In the genomic region with DNA sequence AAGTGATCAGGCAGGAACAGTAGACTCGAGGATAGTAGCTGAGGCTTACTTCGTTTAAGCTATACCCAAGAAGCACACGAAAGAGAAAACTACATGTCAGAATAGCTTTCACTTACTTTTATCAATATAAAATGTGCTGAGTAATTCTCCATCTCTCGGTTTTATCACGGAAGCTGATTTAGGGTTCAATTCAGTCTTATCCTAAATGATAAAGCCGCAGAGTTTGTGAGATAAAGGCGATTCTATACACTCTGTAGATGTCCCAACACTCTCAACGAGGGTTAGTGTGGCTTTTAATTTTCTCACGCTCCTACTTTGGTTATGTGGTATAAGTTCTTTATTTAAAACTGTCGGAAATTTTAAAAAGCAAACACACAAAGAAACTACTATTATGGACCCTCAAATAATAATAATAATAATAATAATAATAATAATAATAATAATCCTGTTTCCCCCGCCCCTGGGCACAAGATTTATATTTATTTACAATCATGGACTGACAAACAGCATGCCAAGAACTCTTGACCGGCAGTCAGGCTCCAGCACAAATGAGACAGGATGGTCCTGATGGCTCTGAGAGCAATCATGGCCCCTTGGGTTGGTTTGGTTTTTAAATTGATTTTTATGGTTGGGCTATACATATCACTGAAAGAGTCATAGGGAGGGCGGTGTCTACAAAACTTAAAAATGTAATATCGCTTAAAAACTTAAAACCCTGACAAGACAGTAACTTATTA, we compare ENCODE assay signal across 8 mouse cellular contexts. TPM values are rescaled to one million over a fixed set of nuclear protein-coding genes. Genes with fewer than 3 reads are reported as not detected.
DNase-seq lines count a peak whose midpoint lies in the region; ATAC-seq lines count a peak whose summit lies in the region.

No protein-coding gene starts in this region.

- peaks cover 18% of the 10 kb centered on the region for H3K4me1 ChIP-seq in forebrain, embryonic 14.5 days (ENCODE audit: control insufficient read depth, insufficient read depth, low read length)
- H3K4me1 ChIP-seq in liver, embryonic 15.5 days (replicated peaks), result peaks cover 53% of the 10 kb centered on the region

- H3K9ac ChIP-seq in forebrain, embryonic 14.5 days (ENCODE audit: low read length), result no peak overlapping the region
- 0 out of 2 replicates have a peak overlapping the region, but pooled peaks have one; percentile 90 for H3K9ac ChIP-seq in liver, embryonic 15.5 days

- H3K27ac ChIP-seq in forebrain, embryonic 14.5 days (ENCODE audit: low read depth, low read length), result no peak overlapping the region
- H3K27ac ChIP-seq in liver, embryonic 15.5 days (replicated peaks), result no peak overlapping the region

- no peaks in the 10 kb centered on the region for H3K27me3 ChIP-seq in forebrain, embryonic 14.5 days (replicated peaks; ENCODE audit: control insufficient read depth, insufficient read depth, low read length)
- no peaks in the 10 kb centered on the region for H3K27me3 ChIP-seq in liver, embryonic 15.5 days

- H3K36me3 ChIP-seq in forebrain, embryonic 14.5 days (ENCODE audit: control insufficient read depth, insufficient read depth, low read length), result no peaks in the 10 kb centered on the region
- no peaks in the 10 kb centered on the region for H3K36me3 ChIP-seq in liver, embryonic 15.5 days (replicated peaks)

- peak overlapping the region; percentile 92 for H3K4me2 ChIP-seq in forebrain, embryonic 14.5 days (ENCODE audit: low read length)
- H3K4me2 ChIP-seq in liver, embryonic 15.5 days, result peak overlapping the region; percentile 99

- no peaks in the 10 kb centered on the region for H3K9me3 ChIP-seq in forebrain, embryonic 14.5 days (replicated peaks; ENCODE audit: control insufficient read depth, low read length)
- H3K9me3 ChIP-seq in liver, embryonic 15.5 days (replicated peaks), result no peaks in the 10 kb centered on the region

- ATAC-seq in forebrain, embryonic 14.5 days, result no peak
- ATAC-seq in liver, embryonic 15.5 days (ENCODE audit: insufficient read depth), result no peak

- WGBS in forebrain, embryonic 14.5 days, result 74% methylated on average over 14 of the region's 14 CpGs
- WGBS in liver, embryonic 15.5 days (ENCODE audit: insufficient replicate concordance), result 28% methylated on average over 14 of the region's 14 CpGs

- peak; percentile 82 for DNase-seq in heart, adult 11 months
- DNase-seq in heart, adult 9 months (ENCODE audit: low spot score in 2 of 2), result no peak
- DNase-seq in CD4-positive helper T cell, adult 2 months (ENCODE audit: low read depth, low spot score), result peak; percentile 19
- DNase-seq in forebrain, embryonic 14.5 days (ENCODE audit: low spot score), result no peak
- DNase-seq in thymus, adult 18-20 months, result no peak
- no peak for DNase-seq in thymus, postnatal 14 days
- DNase-seq in adrenal gland, adult 8-10 months, result no peak

- peak overlapping the region; percentile 81 for H3K4me3 ChIP-seq in forebrain, embryonic 14.5 days (ENCODE audit: low read depth, low read length)
- peak overlapping the region; percentile 86 for H3K4me3 ChIP-seq in liver, embryonic 15.5 days (replicated peaks)

RNA-seq across cellular contexts. Expression of a gene that starts 1.1 kb away (rescaled TPM):
- 1.6 and 1.7 TPM in 2 replicates for polyA plus RNA-seq in forebrain, embryonic 14.5 days (2014; fragmentation: Nextera tagmentation; extraction: Ambion mirVana)
- 1.0 and 1.2 TPM in 2 replicates for polyA plus RNA-seq in liver, embryonic 15.5 days (2015; fragmentation: Nextera tagmentation; extraction: Ambion mirVana)
- 10 to 100 TPM; 18.1 to 20.1 (median 19.8) TPM for total RNA-seq in adrenal gland, adult 8-10 months (2022)

Comparison
In these comparisons a context has a peak if more than half of its experiments do, and no peak if none do; other contexts are left out.
1. DNase-seq: peak in heart, adult 11 months (single experiment) and CD4-positive helper T cell, adult 2 months (single experiment); none in heart, adult 9 months (0 of 2), forebrain, embryonic 14.5 days (single experiment), thymus, adult 18-20 months (0 of 2), thymus, postnatal 14 days (single experiment) and adrenal gland, adult 8-10 months (single experiment).